Mouse (Mus musculus): ENCODE results near the gene Usp21. TPM values are rescaled to one million over a fixed set of nuclear protein-coding genes. Genes with fewer than 3 reads are reported as not detected.
A peak's percentile ranks its signal among the peaks of the same experiment; 100 is the strongest.

The Usp21 gene
- polyA plus RNA-seq, 1 experiment from 2014 or later, result 89.7 TPM

- WGBS, result 92% methylated on average over 18 of the region's 18 CpGs
- no peak for ATAC-seq (ENCODE audit: borderline replicate concordance, extremely low read depth, low FRiP score, low TSS enrichment)
- Histone ChIP-seq H3K36me3 (peaks cover 47% of the 10 kb centered on the region), H3K4me2 (no peak overlapping the region), H3K9ac (no peak overlapping the region), H3K9me3 (no peaks in the 10 kb centered on the region), H3K4me3 (no peak overlapping the region), H3K27me3 (no peaks in the 10 kb centered on the region), H3K27ac (no peak overlapping the region), H3K4me1 (peaks cover 36% of the 10 kb centered on the region)
Observed at GRCm38 (mm10) chr1:171283188-171284160, 4.3 kb downstream of the Usp21 start.

GRCm38 (mm10) chr1:171282086-171282805 lies 5.5 kb downstream of the Usp21 start:
- peak overlapping the region; percentile 86 for H3K4me2 ChIP-seq
- peaks cover 52% of the 10 kb centered on the region for H3K36me3 ChIP-seq
- H3K27ac ChIP-seq, result peak overlapping the region; percentile 88; the same call in 1 of the 2 replicates
- H3K27me3 ChIP-seq, result no peaks in the 10 kb centered on the region
- 73% methylated on average over 18 of the region's 18 CpGs for WGBS
- peak overlapping the region; percentile 80; the same call in 1 of the 2 replicates for H3K4me3 ChIP-seq
- H3K4me1 ChIP-seq, result peaks cover 29% of the 10 kb centered on the region
- H3K9ac ChIP-seq, result no peak overlapping the region; the same call in 1 of the 2 replicates
- H3K9me3 ChIP-seq, result no peaks in the 10 kb centered on the region
- ATAC-seq (ENCODE audit: borderline replicate concordance, extremely low read depth, low FRiP score, low TSS enrichment), result no peak

GRCm38 (mm10) chr1:171281528-171281923 lies 6.3 kb downstream of the Usp21 start:
- Histone ChIP-seq H3K9me3 (no peaks in the 10 kb centered on the region), H3K27me3 (no peaks in the 10 kb centered on the region)
- ATAC-seq (ENCODE audit: borderline replicate concordance, extremely low read depth, low FRiP score, low TSS enrichment), result peak; percentile 55

GRCm38 (mm10) chr1:171280916-171281527 lies 6.8 kb downstream of the Usp21 start, which contains the start of gene Ppox:
TSS of gene Ppox (minus strand) at chr1:171281186.
- Histone ChIP-seq H3K9ac (peak within 1 kb of the TSS; percentile 75), H3K36me3 (peaks cover 58% of the 10 kb centered on the region), H3K9me3 (no peaks in the 10 kb centered on the region), H3K27ac (peak within 1 kb of the TSS; percentile 88), H3K27me3 (no peaks in the 10 kb centered on the region), H3K4me1 (peaks cover 18% of the 10 kb centered on the region), H3K4me2 (peak within 1 kb of the TSS; percentile 86), H3K4me3 (peak within 1 kb of the TSS; percentile 80)
- ATAC-seq (ENCODE audit: borderline replicate concordance, extremely low read depth, low FRiP score, low TSS enrichment), result peak; percentile 97
- whole genome bisulfite sequencing, result under 1% methylated on average over 26 of the region's 26 CpGs

More at GRCm38 (mm10) chr1:171281528-171281923, 6.3 kb downstream of the Usp21 start:
- Histone ChIP-seq H3K9ac (peak overlapping the region; percentile 59), H3K36me3 (peaks cover 58% of the 10 kb centered on the region), H3K4me2 (peak overlapping the region; percentile 86), H3K27ac (peak overlapping the region; percentile 88), H3K4me1 (peaks cover 22% of the 10 kb centered on the region), H3K4me3 (peak overlapping the region; percentile 80)
- 0% methylated on average over 10 of the region's 10 CpGs for WGBS

GRCm38 (mm10) chr1:171280250-171280915 lies 7.4 kb downstream of the Usp21 start:
- peaks cover 18% of the 10 kb centered on the region for H3K4me1 ChIP-seq
- no peaks in the 10 kb centered on the region for H3K27me3 ChIP-seq
- H3K9me3 ChIP-seq, result no peaks in the 10 kb centered on the region
- peak overlapping the region; percentile 86 for H3K4me2 ChIP-seq
- under 1% methylated on average over 25 of the region's 25 CpGs for WGBS
- H3K9ac ChIP-seq, result peak overlapping the region; percentile 75
- peak; percentile 9; the same call in 1 of the 2 replicates for ATAC-seq (ENCODE audit: borderline replicate concordance, extremely low read depth, low FRiP score, low TSS enrichment)
- H3K27ac ChIP-seq, result peak overlapping the region; percentile 53
- H3K36me3 ChIP-seq, result peaks cover 58% of the 10 kb centered on the region
- H3K4me3 ChIP-seq, result peak overlapping the region; percentile 80

GRCm38 (mm10) chr1:171279721-171280120 lies 8.1 kb downstream of the Usp21 start:
- H3K27ac ChIP-seq, result no peak overlapping the region
- H3K36me3 ChIP-seq, result peaks cover 57% of the 10 kb centered on the region
- WGBS, result 51% methylated on average over 5 of the region's 5 CpGs
- H3K4me1 ChIP-seq, result peaks cover 18% of the 10 kb centered on the region
- no peaks in the 10 kb centered on the region for H3K27me3 ChIP-seq
- peak overlapping the region; percentile 75 for H3K9ac ChIP-seq
- no peaks in the 10 kb centered on the region for H3K9me3 ChIP-seq
- H3K4me2 ChIP-seq, result peak overlapping the region; percentile 86
- ATAC-seq (ENCODE audit: borderline replicate concordance, extremely low read depth, low FRiP score, low TSS enrichment), result no peak
- H3K4me3 ChIP-seq, result peak overlapping the region; percentile 80

GRCm38 (mm10) chr1:171279012-171279705 lies 8.6 kb downstream of the Usp21 start:
- H3K4me2 ChIP-seq, result peak overlapping the region; percentile 86; the same call in 1 of the 2 replicates
- ATAC-seq (ENCODE audit: borderline replicate concordance, extremely low read depth, low FRiP score, low TSS enrichment), result no peak
- no peaks in the 10 kb centered on the region for H3K9me3 ChIP-seq
- peak overlapping the region; percentile 80; the same call in 1 of the 2 replicates for H3K4me3 ChIP-seq
- H3K27me3 ChIP-seq, result no peaks in the 10 kb centered on the region
- peaks cover 58% of the 10 kb centered on the region for H3K36me3 ChIP-seq
- H3K9ac ChIP-seq, result no peak overlapping the region
- 81% methylated on average over 14 of the region's 14 CpGs for WGBS
- peaks cover 18% of the 10 kb centered on the region for H3K4me1 ChIP-seq
- H3K27ac ChIP-seq, result no peak overlapping the region

GRCm38 (mm10) chr1:171278436-171278835 lies 9.4 kb downstream of the Usp21 start:
- no peaks in the 10 kb centered on the region for H3K9me3 ChIP-seq

GRCm38 (mm10) chr1:171277736-171278135 lies 10.1 kb downstream of the Usp21 start:
- H3K4me2 ChIP-seq, result no peak overlapping the region
- H3K4me1 ChIP-seq, result peaks cover 18% of the 10 kb centered on the region
- no peak overlapping the region for H3K9ac ChIP-seq
- H3K27ac ChIP-seq, result no peak overlapping the region
- H3K9me3 ChIP-seq, result no peaks in the 10 kb centered on the region
- peaks cover 58% of the 10 kb centered on the region for H3K36me3 ChIP-seq
- H3K27me3 ChIP-seq, result no peaks in the 10 kb centered on the region
- 85% methylated on average over 10 of the region's 10 CpGs for WGBS
- H3K4me3 ChIP-seq, result no peak overlapping the region
- ATAC-seq (ENCODE audit: borderline replicate concordance, extremely low read depth, low FRiP score, low TSS enrichment), result no peak

More at GRCm38 (mm10) chr1:171278436-171278835, 9.4 kb downstream of the Usp21 start:
- 88% methylated on average over 8 of the region's 8 CpGs for WGBS
- Histone ChIP-seq H3K9ac (no peak overlapping the region), H3K36me3 (peaks cover 61% of the 10 kb centered on the region), H3K4me2 (no peak overlapping the region), H3K27me3 (no peaks in the 10 kb centered on the region), H3K27ac (no peak overlapping the region), H3K4me3 (no peak overlapping the region), H3K4me1 (peaks cover 18% of the 10 kb centered on the region)
- no peak for ATAC-seq (ENCODE audit: borderline replicate concordance, extremely low read depth, low FRiP score, low TSS enrichment)

GRCm38 (mm10) chr1:171276110-171276748 lies 11.6 kb downstream of the Usp21 start:
- Histone ChIP-seq H3K27me3 (no peaks in the 10 kb centered on the region), H3K4me2 (no peak overlapping the region), H3K9me3 (no peaks in the 10 kb centered on the region), H3K9ac (no peak overlapping the region), H3K27ac (no peak overlapping the region), H3K36me3 (peaks cover 62% of the 10 kb centered on the region), H3K4me3 (no peak overlapping the region), H3K4me1 (peaks cover 22% of the 10 kb centered on the region)
- 86% methylated on average over 14 of the region's 14 CpGs for WGBS
- ATAC-seq (ENCODE audit: borderline replicate concordance, extremely low read depth, low FRiP score, low TSS enrichment), result no peak
